Comparison of ENCODE assay signal across 8 mouse cellular contexts in genomic region chr6:48016090-48016521, GRCm38 (mm10). TPM values are rescaled to one million over a fixed set of nuclear protein-coding genes. Genes with fewer than 3 reads are reported as not detected.
DNase-seq lines count a peak whose midpoint lies in the region; ATAC-seq lines count a peak whose summit lies in the region.

No protein-coding gene starts in this region.

- H3K27ac ChIP-seq in hindbrain, embryonic 13.5 days, result no peak overlapping the region

- ATAC-seq in hindbrain, embryonic 13.5 days (ENCODE audit: low FRiP score), result peak; percentile 94

- peak overlapping the region; percentile 72 for H3K9ac ChIP-seq in hindbrain, embryonic 13.5 days

- peak; percentile 78 for DNase-seq in T-cell, adult 2 months (ENCODE audit: low spot score)
- peak; percentile 90 for DNase-seq in cerebellum, adult 9-10 months
- peak; percentile 76 for DNase-seq in forelimb bud, embryonic 11.5 days (ENCODE audit: low read depth, low spot score)
- DNase-seq in layer of hippocampus, postnatal 25 days (ENCODE audit: extremely low spot score in 1 of 2, low spot score in 1 of 2), result peak; percentile 26 to 45
- DNase-seq in lung, postnatal 4 days, result peak; percentile 85 to 89
- peak; percentile 92 for DNase-seq in retina, postnatal 1 day
- peak; percentile 34 for DNase-seq in urinary bladder, adult 2 months (ENCODE audit: low spot score)

- no peaks in the 10 kb centered on the region for H3K9me3 ChIP-seq in hindbrain, embryonic 13.5 days

- peaks cover 12% of the 10 kb centered on the region for H3K4me1 ChIP-seq in hindbrain, embryonic 13.5 days (replicated peaks)

- peak overlapping the region; percentile 62 for H3K4me2 ChIP-seq in hindbrain, embryonic 13.5 days

- no peaks in the 10 kb centered on the region for H3K27me3 ChIP-seq in hindbrain, embryonic 13.5 days

- WGBS in hindbrain, embryonic 13.5 days, result under 1% methylated on average over 15 of the region's 24 CpGs

- peak overlapping the region; percentile 44 for H3K4me3 ChIP-seq in hindbrain, embryonic 13.5 days

- H3K36me3 ChIP-seq in hindbrain, embryonic 13.5 days, result peaks cover 8% of the 10 kb centered on the region; the same call in 1 of the 2 replicates

RNA-seq across cellular contexts. Expression of gene Zfp777, which starts 32.6 kb away (rescaled TPM):
- 8.5 and 8.9 TPM in 2 replicates for polyA plus RNA-seq in hindbrain, embryonic 13.5 days (2015; fragmentation: Nextera tagmentation; extraction: Ambion mirVana)
- 10 to 100 TPM; 33.8 to 33.9 TPM for total RNA-seq in layer of hippocampus, postnatal 25 days (2021)
- 8.8 and 14.6 TPM in 2 replicates for polyA plus RNA-seq in urinary bladder, adult 2 months (2012; rRNA removed)

Comparison
In these comparisons a context has a peak if more than half of its experiments do, and no peak if none do; other contexts are left out.
1. DNase-seq: peak in every context shown above with its lines; median percentile 92 in retina, postnatal 1 day; 90 in cerebellum, adult 9-10 months; 87 in lung, postnatal 4 days; 78 in T-cell, adult 2 months; 76 in forelimb bud, embryonic 11.5 days; 36 in layer of hippocampus, postnatal 25 days; 34 in urinary bladder, adult 2 months.